Mouse (Mus musculus) liver, postnatal 0 days (tissue): ENCODE data around the gene Rnf121.

ENCODE experiments used
- CTCF ChIP-seq: sonication (generic); IDR thresholded peaks from 2 replicates; pipeline ENCODE4 v1.5.1; 2016; ENCODE audit warnings: antibody characterized with exemption, low read depth
- EP300 ChIP-seq: IDR thresholded peaks from 2 replicates; pipeline ENCODE4 v1.6.1; 2016; ENCODE audit warnings: antibody characterized with exemption, low read depth, mild to moderate bottlenecking

- TF ChIP-seq EP300 (no peak), CTCF (no peak)
These were observed 38.3 kb upstream of the Rnf121 start for GRCm38 (mm10) chr7:102103555-102103954.
